Mouse (Mus musculus) embryonic facial prominence, embryonic 14.5 days (tissue): ENCODE data around the gene Slc26a6. TPM values are rescaled to one million over a fixed set of nuclear protein-coding genes. Genes with fewer than 3 reads are reported as not detected.

ENCODE experiments used
- ATAC-seq: fragments of 200-750 bp; cut with Nextera tagmentation; 2 replicates; pipeline ENCODE4 v1.8.0; 2017; ENCODE audit warnings: low read depth, moderate number of reproducible peaks, moderate TSS enrichment
- DNase-seq: peaks from one replicate; pipeline ENCODE4 v3.0.0-alpha.2; 2015; ENCODE audit warnings: low spot score
- H3K27ac ChIP-seq: fragments of 300-500 bp; sonication (generic); replicated peaks from 2 replicates; pipeline ENCODE4 v1.5.1; 2014; ENCODE audit warnings: low read depth, mild to moderate bottlenecking, low read length, moderate library complexity
- H3K27me3 ChIP-seq: fragments of 300-500 bp; sonication (generic); replicated peaks from 2 replicates; pipeline ENCODE4 v1.6.1; 2014; ENCODE audit warnings: low read length; ENCODE audit not compliant: control insufficient read depth, insufficient read depth
- H3K36me3 ChIP-seq: fragments of 300-500 bp; sonication (generic); 2 replicates; pipeline ENCODE4 v1.6.1; 2014; ENCODE audit warnings: low read length, mixed read lengths; ENCODE audit not compliant: control insufficient read depth, insufficient read depth
- H3K4me1 ChIP-seq: fragments of 300-500 bp; sonication (generic); 2 replicates; pipeline ENCODE4 v1.6.1; 2014; ENCODE audit warnings: antibody characterized with exemption, low read length; ENCODE audit not compliant: control insufficient read depth, insufficient read depth
- H3K4me2 ChIP-seq: fragments of 300-500 bp; sonication (generic); 2 replicates; pipeline ENCODE4 v1.6.1; 2014; ENCODE audit warnings: low read depth, mild to moderate bottlenecking, low read length, moderate library complexity, mixed read lengths
- H3K4me3 ChIP-seq: fragments of 300-500 bp; sonication (generic); 2 replicates; pipeline ENCODE4 v1.5.1; 2014; ENCODE audit warnings: low read depth, mild to moderate bottlenecking, low read length
- H3K9ac ChIP-seq: fragments of 300-500 bp; sonication (generic); 2 replicates; pipeline ENCODE4 v1.6.1; 2014; ENCODE audit warnings: low read depth, mild to moderate bottlenecking, low read length, moderate library complexity, mixed read lengths
- H3K9me3 ChIP-seq: fragments of 300-500 bp; sonication (generic); 2 replicates; pipeline ENCODE4 v1.6.1; 2016; ENCODE audit warnings: low read length; ENCODE audit not compliant: control insufficient read depth
- WGBS: fragments of 180-500 bp; shearing (Covaris S2); extraction: QIAGEN DNeasy Blood & Tissue Kit; methylation state at CpG from one replicate; pipeline ENCODE4 v1.1.7; 2014; 5-methylcytosine and 5-hydroxymethylcytosine counted together
- microRNA-seq: library from miRNA; unstranded; fragments of <30 nt; microRNA quantifications from one replicate; pipeline ENCODE4, GENCODE M21; 2016; ENCODE audit warnings: borderline number of aligned reads
- polyA plus RNA-seq: library from polyadenylated mRNA; unstranded; fragments of >200 nt; fragmentation: Nextera tagmentation; extraction: Ambion mirVana; gene quantifications from 2 replicates; pipeline ENCODE4 v1.2.1, GENCODE M21; 2014

The Slc26a6 gene
- polyA plus RNA-seq, 1 experiment from 2014 or later: 14.3 TPM

GRCm38 (mm10) chr9:108955241-108955640, 102.2 kb downstream of the Slc26a6 start:
- Histone ChIP-seq H3K9me3 (no peaks in the 10 kb centered on the region), H3K36me3 (peaks cover 3% of the 10 kb centered on the region; the same call in 1 of the 2 replicates), H3K9ac (no peak overlapping the region), H3K27me3 (peaks cover 4% of the 10 kb centered on the region; the same call in 1 of the 2 replicates), H3K4me2 (no peak overlapping the region), H3K27ac (no peak overlapping the region), H3K4me1 (peaks cover 10% of the 10 kb centered on the region), H3K4me3 (no peak overlapping the region)
- ATAC-seq (no peak), DNase-seq (no peak)
- WGBS: 85% methylated on average over 11 of the region's 11 CpGs

- H3K9me3 ChIP-seq: no peaks in the 10 kb centered on the region
- H3K4me2 ChIP-seq: no peak overlapping the region
- 90% methylated on average over 9 of the region's 11 CpGs for WGBS
- no peak overlapping the region for H3K27ac ChIP-seq
- no peak overlapping the region for H3K4me3 ChIP-seq
- H3K27me3 ChIP-seq: peaks cover 4% of the 10 kb centered on the region; the same call in 1 of the 2 replicates
- ATAC-seq (no peak), DNase-seq (no peak)
- H3K36me3 ChIP-seq: no peaks in the 10 kb centered on the region
- H3K9ac ChIP-seq: no peak overlapping the region
- H3K4me1 ChIP-seq: peaks cover 8% of the 10 kb centered on the region; the same call in 1 of the 2 replicates
Measured at GRCm38 (mm10) chr9:108955846-108956245, 102.8 kb downstream of the Slc26a6 start.

Small RNA genes lying within 50 kb of the gene (microRNA-seq; reads per million reads assigned to microRNA genes)
- gene Gm23156: not detected

Other genes with a start within 250 kb of the Slc26a6 start
- gene Arih2, start 203.9 kb upstream of the Slc26a6 start, polyA plus RNA-seq: 36.4 and 39.5 TPM in 2 replicates
- 24.0 and 27.1 TPM in 2 replicates for gene Slc25a20, start 191.2 kb upstream of the Slc26a6 start, polyA plus RNA-seq
- 35.3 and 36.0 TPM in 2 replicates for gene Prkar2a, start 164.0 kb upstream of the Slc26a6 start, polyA plus RNA-seq
- 74.7 and 103 TPM in 2 replicates for gene Ip6k2, start 69.5 kb upstream of the Slc26a6 start, polyA plus RNA-seq
- gene Nckipsd, start 44.9 kb upstream of the Slc26a6 start, polyA plus RNA-seq: 12.2 and 16.8 TPM in 2 replicates
- gene Celsr3, start 27.0 kb upstream of the Slc26a6 start, polyA plus RNA-seq: 0.66 and 0.70 TPM in 2 replicates
- gene Tmem89, start 61.3 kb downstream of the Slc26a6 start, polyA plus RNA-seq: not detected in 2 replicates
- 454 and 456 TPM in 2 replicates for gene Uqcrc1, start 83.3 kb downstream of the Slc26a6 start, polyA plus RNA-seq
- gene Col7a1, start 100.3 kb downstream of the Slc26a6 start, polyA plus RNA-seq: 17.4 and 22.0 TPM in 2 replicates
- 0.64 and 1.3 TPM in 2 replicates for gene Ucn2, start 132.7 kb downstream of the Slc26a6 start, polyA plus RNA-seq
- gene Pfkfb4, start 138.5 kb downstream of the Slc26a6 start, polyA plus RNA-seq: 7.4 TPM in 2 replicates
- 81.7 and 90.0 TPM in 2 replicates for gene Shisa5, start 185.3 kb downstream of the Slc26a6 start, polyA plus RNA-seq
- gene Trex1, start 206.5 kb downstream of the Slc26a6 start, polyA plus RNA-seq: 15.5 and 17.6 TPM in 2 replicates
- gene Atrip, start 220.8 kb downstream of the Slc26a6 start, polyA plus RNA-seq: 19.5 and 25.0 TPM in 2 replicates
- 11.4 and 11.6 TPM in 2 replicates for gene Ccdc51, start 229.2 kb downstream of the Slc26a6 start, polyA plus RNA-seq
- 612 and 655 TPM in 2 replicates for gene Tma7, start 229.3 kb downstream of the Slc26a6 start, polyA plus RNA-seq
- gene Plxnb1, start 242.1 kb downstream of the Slc26a6 start, polyA plus RNA-seq: 9.1 and 9.7 TPM in 2 replicates